Mouse (Mus musculus) G1E (cell line): ENCODE results near the gene Dnajc13.

Source experiments
- CTCF ChIP-seq: IDR thresholded peaks from 2 replicates; pipeline ENCODE4 v1.5.1; 2012; ENCODE audit warnings: low read depth, low read length, inconsistent platforms, mixed read lengths
- GATA1 ChIP-seq: IDR thresholded peaks from 2 replicates; pipeline ENCODE4 v1.6.1; 2012; ENCODE audit warnings: borderline replicate concordance, low read length, inconsistent platforms, mixed read lengths
- GATA2 ChIP-seq: IDR thresholded peaks from 2 replicates; pipeline ENCODE4 v1.6.1; 2012; ENCODE audit warnings: low read depth, low read length, inconsistent platforms, borderline replicate concordance
- TAL1 ChIP-seq: conservative IDR thresholded peaks from 2 replicates; pipeline ENCODE4 v1.6.1; 2012; ENCODE audit warnings: low read depth, low read length, inconsistent platforms, mixed read lengths

GRCm38 (mm10) chr9:104275084-104275785, 12.5 kb upstream of the Dnajc13 start:
- TF ChIP-seq CTCF (no peak), GATA1 (no peak), TAL1 (no peak), GATA2 (no peak)
